Mouse (Mus musculus): ENCODE results near the gene Fpr2. TPM values are rescaled to one million over a fixed set of nuclear protein-coding genes. Genes with fewer than 3 reads are reported as not detected.
"Not testable (repeated sequence)": the region's sequence is repeated elsewhere in the genome, so short reads cannot be mapped to it uniquely, and the experiment has no call there.

Gene Fpr2
- 1.4 and 1.5 TPM in 2 replicates for polyA plus RNA-seq (2015; fragmentation: Nextera tagmentation; extraction: Ambion mirVana)

DNA sequence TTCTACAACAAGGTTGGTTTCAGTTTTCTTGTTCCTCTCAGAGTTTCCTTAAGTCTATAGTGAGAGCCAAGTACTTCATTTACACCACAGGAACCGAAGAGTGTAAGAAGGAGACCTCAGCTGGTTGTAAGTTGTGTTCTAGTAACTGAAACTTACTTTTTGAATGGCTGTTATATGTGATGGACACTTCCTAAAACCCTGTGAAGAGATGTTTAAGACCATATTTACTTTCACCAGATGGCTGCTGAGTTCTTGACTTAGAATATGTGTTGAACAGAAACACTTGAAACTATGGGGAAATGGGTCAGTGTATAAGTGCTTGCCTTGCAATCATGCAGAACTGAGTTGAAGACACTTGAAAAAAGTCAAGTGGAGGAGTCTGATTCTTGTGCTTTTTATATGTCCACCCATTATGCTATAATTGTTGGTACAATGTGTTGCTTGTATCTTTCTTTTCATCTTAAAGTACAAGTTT is at the start of gene Fpr2, which contains the start of gene Fpr3:
Gene Fpr2 (plus strand): TSS at position 51 of the 475 bp plus-strand sequence.
Gene Fpr3 (plus strand): TSS at position 79 of the 475 bp plus-strand sequence.
- WGBS: 43% methylated on average over 1 of the region's 1 CpGs
- no peaks in the 10 kb centered on the region for H3K4me1 ChIP-seq
- H3K27ac ChIP-seq: no peak within 1 kb of the TSS
- no peak within 1 kb of the TSS for H3K4me2 ChIP-seq
- no peaks in the 10 kb centered on the region for H3K9me3 ChIP-seq
- ATAC-seq (ENCODE audit: borderline replicate concordance, extremely low read depth, low FRiP score, low TSS enrichment): no peak
- no peaks in the 10 kb centered on the region for H3K27me3 ChIP-seq
- H3K4me3 ChIP-seq: no peak within 1 kb of the TSS
- no peaks in the 10 kb centered on the region for H3K36me3 ChIP-seq
- no peak within 1 kb of the TSS for H3K9ac ChIP-seq

DNA sequence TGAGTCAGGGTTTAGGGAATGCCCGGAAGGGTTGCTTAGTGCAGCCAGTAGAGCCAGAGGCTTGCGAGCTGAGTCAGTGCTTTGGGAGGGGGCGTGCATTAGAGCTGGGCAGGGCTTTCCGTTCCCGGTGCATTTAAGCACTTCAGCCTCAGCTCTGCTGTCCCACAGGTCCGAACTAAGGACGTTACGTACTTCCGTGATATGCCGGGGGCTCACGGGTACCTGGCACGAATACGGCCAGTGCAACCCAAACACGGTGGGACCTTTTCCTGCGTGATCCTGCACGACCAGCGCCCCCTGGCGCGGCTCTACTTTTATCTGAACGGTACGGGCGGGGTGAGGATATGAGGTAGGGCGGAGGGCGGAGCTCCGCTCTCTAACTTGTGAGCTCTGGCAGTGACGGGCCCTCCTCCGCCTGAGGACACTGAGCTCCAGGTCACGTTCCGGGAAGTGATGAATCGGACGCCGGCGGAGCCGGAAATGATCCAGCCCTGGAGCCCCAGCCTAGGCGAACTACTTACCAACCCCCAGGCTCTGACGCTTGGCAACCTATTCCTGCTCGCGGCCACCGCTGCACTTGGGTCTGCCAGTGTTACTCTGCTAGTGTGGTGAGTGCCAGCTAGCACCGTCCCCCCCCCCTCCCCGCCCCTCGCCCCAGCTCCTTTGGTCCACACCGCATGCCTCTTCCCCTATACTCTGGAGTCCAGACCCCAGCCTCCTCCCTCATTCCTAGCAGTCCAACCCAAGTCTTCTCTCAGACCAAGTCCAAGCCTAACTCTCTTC is 49.5 kb upstream of the Fpr2 start:
- Histone ChIP-seq H3K4me2 (peak overlapping the region; percentile 54), H3K36me3 (peaks cover 57% of the 10 kb centered on the region), H3K27ac (peak overlapping the region; percentile 86), H3K4me3 (peak overlapping the region; percentile 42), H3K27me3 (no peaks in the 10 kb centered on the region), H3K9ac (peak overlapping the region; percentile 34), H3K9me3 (no peaks in the 10 kb centered on the region), H3K4me1 (peaks cover 47% of the 10 kb centered on the region)
- ATAC-seq (ENCODE audit: borderline replicate concordance, extremely low read depth, low FRiP score, low TSS enrichment): peak; percentile 97
- under 1% methylated on average over 42 of the region's 43 CpGs for WGBS

DNA sequence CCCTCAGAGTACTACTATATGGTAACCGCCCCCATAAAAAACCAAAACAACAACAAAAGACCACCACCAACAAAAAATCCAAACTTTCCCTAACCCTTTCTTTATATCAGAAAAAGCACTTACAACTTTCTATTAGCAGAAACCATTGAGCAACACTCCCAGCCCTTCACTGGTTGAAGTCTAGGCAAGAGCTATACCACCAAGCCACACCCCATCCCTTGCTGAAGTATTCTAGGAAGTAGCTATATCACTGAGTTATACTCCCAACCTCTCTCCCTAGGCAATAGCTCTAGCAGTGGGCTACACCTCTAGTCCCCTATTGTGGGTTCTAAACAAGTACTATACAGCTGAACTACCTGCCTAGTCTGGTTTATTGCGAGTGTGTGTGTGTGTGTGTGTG is 48.3 kb upstream of the Fpr2 start:
- H3K9me3 ChIP-seq: no peaks in the 10 kb centered on the region
- no peak overlapping the region for H3K4me2 ChIP-seq
- peaks cover 35% of the 10 kb centered on the region for H3K4me1 ChIP-seq
- no peak overlapping the region for H3K9ac ChIP-seq
- H3K4me3 ChIP-seq: no peak overlapping the region
- H3K27ac ChIP-seq: no peak overlapping the region
- no peak for ATAC-seq (ENCODE audit: borderline replicate concordance, extremely low read depth, low FRiP score, low TSS enrichment)
- peaks cover 49% of the 10 kb centered on the region for H3K36me3 ChIP-seq
- WGBS: 90% methylated on average over 2 of the region's 2 CpGs
- H3K27me3 ChIP-seq: no peaks in the 10 kb centered on the region

DNA sequence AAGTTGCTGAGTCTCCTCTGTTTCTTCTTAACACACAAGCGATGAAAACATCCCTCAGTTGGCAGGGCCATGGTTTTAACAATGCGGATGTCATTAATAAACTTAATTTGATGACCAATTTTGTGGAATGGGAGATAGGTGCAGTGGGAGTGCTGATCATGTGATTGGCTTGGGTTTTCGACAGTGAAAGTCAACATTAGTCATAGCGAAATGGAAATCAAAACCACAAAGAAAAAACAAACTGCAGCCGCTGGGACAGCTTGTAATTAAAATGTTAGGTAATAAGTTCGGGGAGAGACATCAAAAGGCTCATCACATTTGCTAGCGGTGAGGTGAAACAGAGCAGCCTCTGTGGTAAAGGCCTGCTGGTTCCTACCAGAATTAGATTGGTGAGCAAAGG is 46.8 kb upstream of the Fpr2 start:
- no peak overlapping the region for H3K4me2 ChIP-seq
- no peaks in the 10 kb centered on the region for H3K9me3 ChIP-seq
- peaks cover 47% of the 10 kb centered on the region for H3K36me3 ChIP-seq

DNA sequence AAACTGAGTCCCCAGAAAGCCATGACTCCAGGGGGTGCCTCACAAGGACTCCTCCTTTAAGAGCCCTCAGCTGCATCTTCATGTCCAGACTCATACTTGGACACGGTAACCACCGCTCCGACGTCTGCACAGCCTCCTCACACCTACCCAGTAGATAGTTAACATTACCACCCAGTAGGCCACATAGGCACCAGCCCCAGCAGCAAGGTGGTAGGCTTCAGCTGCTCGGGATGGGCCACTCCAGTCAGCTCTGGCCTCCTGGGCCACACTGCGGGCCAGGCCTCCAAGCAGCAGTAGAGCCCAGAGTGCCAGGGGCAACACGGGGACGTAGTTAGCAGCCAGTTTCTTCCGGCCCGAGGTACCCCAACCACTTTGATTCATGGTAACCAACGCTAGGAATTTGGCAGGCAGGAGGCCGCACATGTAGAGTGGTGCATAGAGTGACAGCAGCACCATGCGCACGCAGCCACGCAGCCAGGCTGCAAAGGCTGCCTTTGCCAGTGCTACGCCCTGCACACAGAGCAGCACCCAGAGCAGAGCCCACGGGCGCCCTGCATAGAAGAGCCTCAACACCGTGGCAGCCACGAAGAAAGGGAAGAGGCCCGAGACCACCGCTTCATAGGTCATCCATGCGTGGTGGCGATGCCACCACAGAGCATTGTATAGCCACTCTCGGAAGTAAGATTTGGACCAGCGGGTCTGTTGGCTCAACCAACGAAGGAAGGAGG is 43.9 kb upstream of the Fpr2 start:
- H3K36me3 ChIP-seq: peaks cover 35% of the 10 kb centered on the region
- H3K4me1 ChIP-seq: no peaks in the 10 kb centered on the region; the same call in 1 of the 2 replicates
- no peak overlapping the region for H3K4me2 ChIP-seq
- no peaks in the 10 kb centered on the region for H3K27me3 ChIP-seq
- no peak overlapping the region for H3K4me3 ChIP-seq
- no peaks in the 10 kb centered on the region for H3K9me3 ChIP-seq
- H3K9ac ChIP-seq: no peak overlapping the region
- no peak overlapping the region for H3K27ac ChIP-seq
- ATAC-seq (ENCODE audit: borderline replicate concordance, extremely low read depth, low FRiP score, low TSS enrichment): peak; percentile 52; the same call in 1 of the 2 replicates
- 65% methylated on average over 27 of the region's 27 CpGs for WGBS

More for the DNA sequence above, 46.8 kb upstream of the Fpr2 start:
- Histone ChIP-seq H3K4me3 (no peak overlapping the region), H3K27ac (no peak overlapping the region), H3K9ac (no peak overlapping the region), H3K27me3 (no peaks in the 10 kb centered on the region), H3K4me1 (peaks cover 20% of the 10 kb centered on the region)
- ATAC-seq (ENCODE audit: borderline replicate concordance, extremely low read depth, low FRiP score, low TSS enrichment): no peak
- WGBS: 89% methylated on average over 7 of the region's 7 CpGs

DNA sequence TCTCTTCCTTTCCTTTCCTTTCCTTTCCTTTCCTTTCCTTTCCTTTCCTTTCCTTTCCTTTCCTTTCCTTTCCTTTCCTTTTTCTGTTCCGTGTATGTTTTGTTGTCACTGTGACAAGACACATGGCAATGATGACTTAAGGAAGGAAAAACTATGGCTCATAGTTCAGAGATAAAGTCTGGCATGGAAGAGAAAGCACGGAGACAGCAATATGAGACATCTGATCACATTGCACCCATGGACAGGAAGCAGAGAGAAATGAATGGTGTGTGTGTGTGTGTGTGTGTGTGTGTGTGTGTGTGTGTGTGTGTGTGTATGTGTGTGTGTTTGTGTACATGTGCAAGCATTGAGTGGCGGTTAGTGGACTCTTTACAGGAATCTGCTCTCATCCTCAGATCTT is 43.0 kb upstream of the Fpr2 start:
- peaks cover 29% of the 10 kb centered on the region for H3K36me3 ChIP-seq
- H3K4me1 ChIP-seq; H3K9me3 ChIP-seq; ATAC-seq (ENCODE audit: borderline replicate concordance, extremely low read depth, low FRiP score, low TSS enrichment); H3K4me2 ChIP-seq; H3K27ac ChIP-seq; H3K4me3 ChIP-seq; H3K27me3 ChIP-seq; H3K9ac ChIP-seq: not testable (repeated sequence)
- 63% methylated on average over 3 of the region's 3 CpGs for WGBS

DNA sequence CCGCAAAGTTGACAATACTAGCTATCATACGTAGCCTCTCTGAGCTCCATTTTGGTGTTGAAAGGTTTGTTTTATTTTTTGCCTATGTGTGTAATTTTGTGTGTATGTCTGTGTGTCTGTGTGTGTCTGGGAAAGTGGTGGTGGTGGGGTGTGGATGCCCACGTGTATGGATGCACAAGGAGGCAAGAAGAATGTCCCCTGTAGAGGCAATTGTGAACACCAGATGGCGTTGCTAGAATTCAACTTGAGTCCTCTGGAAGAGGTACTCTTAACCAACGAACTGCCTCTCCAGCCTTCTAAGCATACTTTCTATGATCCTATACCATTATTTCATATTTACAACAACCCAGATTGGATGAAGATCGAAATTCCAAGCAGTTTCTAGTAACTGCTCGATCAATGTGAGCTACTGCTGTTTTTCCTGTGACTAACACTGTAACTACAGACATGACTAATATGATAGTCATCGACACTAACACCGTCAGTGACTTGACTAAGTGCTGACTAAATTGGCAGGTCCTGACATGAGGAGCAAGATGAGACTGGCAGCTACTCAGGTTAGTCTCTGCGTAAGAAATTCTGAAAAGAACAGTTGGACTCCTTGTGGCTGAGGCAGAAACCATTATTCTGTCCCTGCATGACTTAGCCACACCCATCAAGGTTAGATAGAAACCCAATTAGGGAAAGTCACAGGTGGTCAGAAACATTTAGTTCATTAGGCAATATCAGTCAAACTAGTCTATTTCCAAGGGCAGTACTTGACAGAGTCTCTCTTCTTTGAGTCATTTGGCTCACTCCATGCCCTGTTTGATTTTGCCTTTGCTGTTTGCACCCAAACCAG is 42.2 kb upstream of the Fpr2 start:
- WGBS: 71% methylated on average over 10 of the region's 10 CpGs
- H3K4me1 ChIP-seq: no peaks in the 10 kb centered on the region
- H3K9ac ChIP-seq: no peak overlapping the region
- H3K4me3 ChIP-seq: no peak overlapping the region
- peaks cover 21% of the 10 kb centered on the region for H3K36me3 ChIP-seq
- H3K4me2 ChIP-seq: no peak overlapping the region
- H3K27ac ChIP-seq: no peak overlapping the region
- H3K9me3 ChIP-seq: no peaks in the 10 kb centered on the region
- ATAC-seq (ENCODE audit: borderline replicate concordance, extremely low read depth, low FRiP score, low TSS enrichment): no peak
- H3K27me3 ChIP-seq: no peaks in the 10 kb centered on the region

DNA sequence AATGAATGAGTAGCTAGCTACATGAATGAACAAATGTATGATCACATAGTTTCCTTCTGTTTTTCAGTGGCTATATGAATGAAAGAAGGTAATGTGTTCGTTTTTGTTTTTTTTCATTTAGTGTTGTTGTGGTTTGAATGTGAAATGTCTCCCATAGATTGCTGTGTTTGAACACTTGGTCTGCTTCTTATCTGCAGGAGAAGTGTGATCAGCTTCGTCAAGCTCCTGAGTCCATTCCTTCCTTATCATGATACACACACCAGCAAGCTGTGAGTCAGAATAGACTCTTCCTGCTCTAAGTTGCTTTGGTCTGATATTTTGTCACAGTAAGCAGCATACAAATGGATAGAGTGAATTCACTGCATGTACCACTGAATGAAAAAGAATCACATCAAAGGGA is 38.6 kb upstream of the Fpr2 start:
- H3K4me1 ChIP-seq: no peaks in the 10 kb centered on the region
- H3K36me3 ChIP-seq: 0 out of 2 replicates have a peak, but pooled peaks cover 3% of the 10 kb centered on the region
- no peaks in the 10 kb centered on the region for H3K27me3 ChIP-seq
- 71% methylated on average over 2 of the region's 2 CpGs for WGBS
- no peak for ATAC-seq (ENCODE audit: borderline replicate concordance, extremely low read depth, low FRiP score, low TSS enrichment)
- no peak overlapping the region for H3K9ac ChIP-seq
- no peak overlapping the region for H3K27ac ChIP-seq
- no peak overlapping the region for H3K4me3 ChIP-seq
- no peaks in the 10 kb centered on the region for H3K9me3 ChIP-seq
- H3K4me2 ChIP-seq: no peak overlapping the region

DNA sequence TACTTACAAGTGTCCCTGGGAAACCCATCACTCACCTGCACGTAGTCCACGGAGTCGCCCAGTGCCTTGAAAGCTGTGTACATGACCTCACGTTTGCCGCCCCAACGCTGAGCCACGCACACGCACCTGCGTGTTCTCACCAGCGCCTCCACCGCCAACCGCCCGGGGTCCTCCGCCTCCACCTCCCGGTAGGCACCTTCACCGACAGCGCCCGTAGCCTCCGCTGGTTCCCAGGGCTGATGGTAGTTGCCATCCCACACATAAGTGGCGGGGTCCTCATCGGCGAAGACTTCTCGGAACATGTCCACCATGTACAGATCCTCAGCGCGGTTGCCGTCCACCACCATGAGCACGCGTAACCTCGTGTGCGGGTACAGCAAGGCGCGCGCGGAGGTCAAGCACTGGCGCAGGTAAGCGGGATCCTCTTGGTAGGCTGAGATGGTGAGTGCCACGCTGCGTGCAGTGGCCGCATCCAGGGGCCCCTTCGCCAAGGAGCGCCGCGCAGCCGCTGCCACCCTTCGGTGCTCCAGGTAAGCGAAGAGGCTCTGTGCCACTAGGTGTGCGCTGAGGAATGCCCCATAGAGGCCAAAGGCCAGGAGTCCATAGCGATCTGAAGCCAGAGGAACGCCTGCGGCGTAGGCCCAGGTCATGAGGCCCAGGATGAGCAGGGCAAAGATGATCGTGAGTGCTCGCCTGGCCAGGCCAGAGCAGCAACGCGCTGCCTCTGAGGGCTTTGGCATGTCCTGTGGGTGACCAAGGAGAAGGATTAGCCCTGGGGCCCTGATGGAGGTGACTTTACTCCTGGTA is 37.5 kb upstream of the Fpr2 start:
- Histone ChIP-seq H3K4me3 (no peak overlapping the region), H3K27me3 (no peaks in the 10 kb centered on the region), H3K4me1 (no peaks in the 10 kb centered on the region), H3K9me3 (no peaks in the 10 kb centered on the region), H3K36me3 (0 out of 2 replicates have a peak, but pooled peaks cover 3% of the 10 kb centered on the region), H3K27ac (no peak overlapping the region), H3K9ac (no peak overlapping the region), H3K4me2 (peak overlapping the region; percentile 20; the same call in 1 of the 2 replicates)
- WGBS: 30% methylated on average over 55 of the region's 55 CpGs
- ATAC-seq (ENCODE audit: borderline replicate concordance, extremely low read depth, low FRiP score, low TSS enrichment): peak; percentile 36; the same call in 1 of the 2 replicates

DNA sequence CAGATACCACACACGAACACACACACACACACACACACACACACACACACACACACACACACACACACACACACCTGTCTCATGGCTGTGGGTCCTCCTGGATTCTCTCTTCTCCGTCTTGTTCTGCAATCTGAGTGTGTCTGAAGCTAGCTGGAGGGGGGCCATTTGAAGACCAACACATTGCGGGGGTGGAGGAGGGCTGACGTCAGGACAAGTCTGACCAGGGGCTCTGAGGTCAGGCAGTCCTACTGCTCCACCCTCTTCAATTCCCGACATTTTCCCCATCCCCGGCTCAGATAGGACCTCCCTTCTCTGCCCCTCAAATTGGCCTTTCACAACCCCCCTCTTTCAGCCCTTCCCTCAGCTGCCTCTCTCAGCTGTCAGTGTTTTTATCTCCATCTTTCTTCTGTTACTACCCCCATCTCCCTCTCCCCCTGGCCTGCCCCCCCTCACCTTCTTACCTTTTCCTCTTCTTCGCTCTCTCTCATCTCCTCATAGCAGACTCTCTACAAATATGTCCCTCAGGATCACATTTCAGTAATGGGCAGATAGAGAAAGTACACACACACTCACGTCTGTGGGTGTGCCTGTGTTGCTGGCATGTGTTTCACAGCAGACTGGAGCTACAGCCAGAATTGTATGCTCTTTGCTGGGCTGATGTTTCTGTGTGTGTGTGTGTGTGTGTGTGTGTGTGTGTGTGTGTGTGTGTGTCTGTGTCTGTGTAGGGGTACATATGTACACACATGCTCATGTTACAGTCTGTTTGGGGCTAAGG is 32.4 kb upstream of the Fpr2 start, which contains the start of gene Has1:
Gene Has1 (minus strand): TSS at position 142 of the 775 bp plus-strand sequence.
- 0 out of 2 replicates have a peak, but pooled peaks cover 3% of the 10 kb centered on the region for H3K36me3 ChIP-seq
- H3K4me3 ChIP-seq: no peak within 1 kb of the TSS
- ATAC-seq (ENCODE audit: borderline replicate concordance, extremely low read depth, low FRiP score, low TSS enrichment): no peak
- H3K4me2 ChIP-seq: no peak within 1 kb of the TSS
- no peak within 1 kb of the TSS for H3K27ac ChIP-seq
- no peaks in the 10 kb centered on the region for H3K4me1 ChIP-seq
- no peaks in the 10 kb centered on the region for H3K27me3 ChIP-seq
- WGBS: 27% methylated on average over 8 of the region's 8 CpGs
- H3K9ac ChIP-seq: no peak within 1 kb of the TSS
- H3K9me3 ChIP-seq: no peaks in the 10 kb centered on the region

Measured in lung, embryonic 15.5 days (tissue).